In the genomic region with DNA sequence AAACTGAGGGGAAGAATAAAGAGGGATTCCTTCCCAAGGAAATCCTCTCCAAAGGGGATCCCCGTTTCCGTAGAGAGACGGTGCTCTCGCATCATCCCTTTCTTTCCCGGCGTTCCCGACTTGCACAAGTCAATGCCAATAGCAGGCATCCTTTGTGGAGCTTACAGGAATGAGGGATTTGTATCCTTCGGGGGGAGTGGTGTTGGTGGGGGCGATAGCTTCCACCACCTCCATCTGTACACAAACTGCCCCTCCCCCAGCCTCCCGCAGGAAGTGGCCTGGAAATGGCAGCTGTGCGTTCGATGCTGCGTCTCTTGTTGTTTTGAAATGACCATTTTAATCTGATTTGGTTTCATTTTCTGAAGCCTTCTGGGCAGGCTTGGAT, we compare ENCODE assay signal across 8 mouse cellular contexts. TPM values are rescaled to one million over a fixed set of nuclear protein-coding genes. Genes with fewer than 3 reads are reported as not detected.
A peak's percentile ranks its signal among the peaks of the same experiment; 100 is the strongest.
DNase-seq lines count a peak whose midpoint lies in the region; ATAC-seq and TF ChIP-seq lines count a peak whose summit lies in the region.

No protein-coding gene starts in this region.

- no peak for TF ChIP-seq EP300 in heart, postnatal 0 days (IDR thresholded peaks at IDR 0.05; ENCODE audit: low read depth)

- H3K27me3 ChIP-seq in embryonic facial prominence, embryonic 14.5 days (replicated peaks; ENCODE audit: control insufficient read depth, insufficient read depth, low read length) = no peaks in the 10 kb centered on the region
- no peaks in the 10 kb centered on the region for H3K27me3 ChIP-seq in heart, postnatal 0 days (ENCODE audit: control insufficient read depth, insufficient read depth, low read length)
- H3K27me3 ChIP-seq in lung, embryonic 15.5 days = no peaks in the 10 kb centered on the region

- 0 out of 2 replicates have a peak, but pooled peaks cover 10% of the 10 kb centered on the region for H3K36me3 ChIP-seq in embryonic facial prominence, embryonic 14.5 days (ENCODE audit: control insufficient read depth, insufficient read depth, low read length)
- H3K36me3 ChIP-seq in heart, postnatal 0 days (replicated peaks; ENCODE audit: control insufficient read depth, insufficient read depth, low read length) = 0 out of 2 replicates have a peak, but pooled peaks cover 5% of the 10 kb centered on the region
- H3K36me3 ChIP-seq in lung, embryonic 15.5 days = no peaks in the 10 kb centered on the region

- peak; percentile 56 for DNase-seq in adrenal gland, adult 8-10 months
- peak; percentile 60 for DNase-seq in embryonic facial prominence, embryonic 14.5 days (ENCODE audit: low spot score)
- DNase-seq in heart, postnatal 0 days (ENCODE audit: low spot score) = peak; percentile 34
- DNase-seq in kidney, postnatal 25 days = peak; percentile 74 to 80
- peak; percentile 64 for DNase-seq in retina, embryonic 14.5 days (ENCODE audit: low spot score)
- peak; percentile 63 to 78 for DNase-seq in thymus, postnatal 36 days

- H3K4me1 ChIP-seq in embryonic facial prominence, embryonic 14.5 days (ENCODE audit: control insufficient read depth, insufficient read depth, low read length) = peaks cover 25% of the 10 kb centered on the region
- peaks cover 35% of the 10 kb centered on the region for H3K4me1 ChIP-seq in heart, postnatal 0 days (ENCODE audit: control insufficient read depth, insufficient read depth)
- peaks cover 45% of the 10 kb centered on the region for H3K4me1 ChIP-seq in lung, embryonic 15.5 days

- H3K27ac ChIP-seq in embryonic facial prominence, embryonic 14.5 days (replicated peaks; ENCODE audit: low read depth, low read length) = peak overlapping the region; percentile 81
- peak overlapping the region; percentile 76 for H3K27ac ChIP-seq in heart, postnatal 0 days (ENCODE audit: low read depth)
- H3K27ac ChIP-seq in lung, embryonic 15.5 days = peak overlapping the region; percentile 76

- under 1% methylated on average over 13 of the region's 13 CpGs for WGBS in embryonic facial prominence, embryonic 14.5 days
- WGBS in heart, postnatal 0 days = 1% methylated on average over 13 of the region's 13 CpGs
- under 1% methylated on average over 13 of the region's 13 CpGs for WGBS in lung, embryonic 15.5 days

- no peak for TF ChIP-seq CTCF in heart, postnatal 0 days (IDR thresholded peaks at IDR 0.05; ENCODE audit: low read depth)

- peak overlapping the region; percentile 88 for H3K4me2 ChIP-seq in embryonic facial prominence, embryonic 14.5 days (ENCODE audit: low read depth, low read length)
- peak overlapping the region; percentile 73 for H3K4me2 ChIP-seq in heart, postnatal 0 days (ENCODE audit: low read depth, low read length)
- peak overlapping the region; percentile 80 for H3K4me2 ChIP-seq in lung, embryonic 15.5 days

- H3K9me3 ChIP-seq in embryonic facial prominence, embryonic 14.5 days (ENCODE audit: control insufficient read depth, low read length) = no peaks in the 10 kb centered on the region
- H3K9me3 ChIP-seq in heart, postnatal 0 days (replicated peaks; ENCODE audit: control insufficient read depth, low read length) = no peaks in the 10 kb centered on the region
- H3K9me3 ChIP-seq in lung, embryonic 15.5 days = no peaks in the 10 kb centered on the region

- H3K9ac ChIP-seq in embryonic facial prominence, embryonic 14.5 days (ENCODE audit: low read depth, low read length) = peak overlapping the region; percentile 94
- H3K9ac ChIP-seq in heart, postnatal 0 days (replicated peaks; ENCODE audit: low read depth, low read length) = peak overlapping the region; percentile 90
- H3K9ac ChIP-seq in lung, embryonic 15.5 days = peak overlapping the region; percentile 70

- peak; percentile 25 for ATAC-seq in CD4-positive, CD25-positive, alpha-beta regulatory T cell, adult 4 months
- ATAC-seq in embryonic facial prominence, embryonic 14.5 days (ENCODE audit: low read depth) = no peak
- ATAC-seq in heart, postnatal 0 days (ENCODE audit: insufficient read depth, low read depth) = no peak
- ATAC-seq in lung, embryonic 15.5 days (ENCODE audit: borderline replicate concordance, extremely low read depth, low FRiP score, low TSS enrichment) = no peak

- peak overlapping the region; percentile 99 for H3K4me3 ChIP-seq in embryonic facial prominence, embryonic 14.5 days (ENCODE audit: low read depth, low read length)
- peak overlapping the region; percentile 92 for H3K4me3 ChIP-seq in heart, postnatal 0 days (ENCODE audit: low read depth, low read length)
- peak overlapping the region; percentile 82 for H3K4me3 ChIP-seq in lung, embryonic 15.5 days

RNA-seq across cellular contexts. Expression of a gene that starts 6.2 kb away (rescaled TPM):
- polyA plus RNA-seq in CD4-positive, CD25-positive, alpha-beta regulatory T cell, adult 4 months (2017; shearing (Covaris generic)) = 10 to 100 TPM; 50.9 to 75.4 TPM
- total RNA-seq in adrenal gland, adult 8-10 months (2022) = 10 to 100 TPM; 52.9 to 78.0 (median 62.7) TPM
- 15.7 and 18.8 TPM in 2 replicates for polyA plus RNA-seq in embryonic facial prominence, embryonic 14.5 days (2014; fragmentation: Nextera tagmentation; extraction: Ambion mirVana)
- 15.8 and 16.7 TPM in 2 replicates for total RNA-seq in heart, postnatal 0 days (2014; rRNA removed; ENCODE audit: low replicate concordance)
- 7.2 and 7.7 TPM in 2 replicates for polyA plus RNA-seq in heart, postnatal 0 days (2015; fragmentation: Nextera tagmentation; extraction: Ambion mirVana)
- 10.6 and 11.0 TPM in 2 replicates for polyA plus RNA-seq in lung, embryonic 15.5 days (2015; fragmentation: Nextera tagmentation; extraction: Ambion mirVana)

RNA-seq across cellular contexts. Expression of a gene that starts 14.5 kb away (rescaled TPM):
- polyA plus RNA-seq in CD4-positive, CD25-positive, alpha-beta regulatory T cell, adult 4 months (2017; shearing (Covaris generic)) = 100 to 1,000 TPM; 455 to 512 TPM
- 1,000 to 10,000 TPM; 1,737 to 2,601 (median 2,176) TPM for total RNA-seq in adrenal gland, adult 8-10 months (2022)
- polyA plus RNA-seq in embryonic facial prominence, embryonic 14.5 days (2014; fragmentation: Nextera tagmentation; extraction: Ambion mirVana) = 2,069 and 2,210 TPM in 2 replicates
- 19,517 and 23,614 TPM in 2 replicates for total RNA-seq in heart, postnatal 0 days (2014; rRNA removed; ENCODE audit: low replicate concordance)
- polyA plus RNA-seq in heart, postnatal 0 days (2015; fragmentation: Nextera tagmentation; extraction: Ambion mirVana) = 9,758 and 9,784 TPM in 2 replicates
- polyA plus RNA-seq in lung, embryonic 15.5 days (2015; fragmentation: Nextera tagmentation; extraction: Ambion mirVana) = 2,263 and 2,267 TPM in 2 replicates

RNA-seq across cellular contexts. Expression of a gene that starts 38.8 kb away (rescaled TPM):
- polyA plus RNA-seq in CD4-positive, CD25-positive, alpha-beta regulatory T cell, adult 4 months (2017; shearing (Covaris generic)) = 100 to 1,000 TPM; 234 to 353 TPM
- 100 to 1,000 TPM; 128 to 203 (median 146) TPM for total RNA-seq in adrenal gland, adult 8-10 months (2022)
- polyA plus RNA-seq in embryonic facial prominence, embryonic 14.5 days (2014; fragmentation: Nextera tagmentation; extraction: Ambion mirVana) = 450 and 475 TPM in 2 replicates
- 48.4 and 59.2 TPM in 2 replicates for total RNA-seq in heart, postnatal 0 days (2014; rRNA removed; ENCODE audit: low replicate concordance)
- polyA plus RNA-seq in heart, postnatal 0 days (2015; fragmentation: Nextera tagmentation; extraction: Ambion mirVana) = 209 and 211 TPM in 2 replicates
- 550 and 564 TPM in 2 replicates for polyA plus RNA-seq in lung, embryonic 15.5 days (2015; fragmentation: Nextera tagmentation; extraction: Ambion mirVana)
